Mouse (Mus musculus): ENCODE results near the gene BC025446. TPM values are rescaled to one million over a fixed set of nuclear protein-coding genes. Genes with fewer than 3 reads are reported as not detected.

BC025446 gene
- polyA plus RNA-seq, 1 experiment from 2014 or later = not detected

GRCm38 (mm10) chr15:75266626-75267025, 50.5 kb downstream of the BC025446 start:
- ATAC-seq (ENCODE audit: low read depth) = no peak
- 65% methylated on average over 1 of the region's 1 CpGs for WGBS
- H3K9ac ChIP-seq = no peak overlapping the region
- no peak overlapping the region for H3K4me2 ChIP-seq
- no peaks in the 10 kb centered on the region for H3K27me3 ChIP-seq
- H3K9me3 ChIP-seq = no peaks in the 10 kb centered on the region
- H3K36me3 ChIP-seq = no peaks in the 10 kb centered on the region
- no peak overlapping the region for H3K4me3 ChIP-seq
- H3K27ac ChIP-seq (replicated peaks) = no peak overlapping the region
- no peaks in the 10 kb centered on the region for H3K4me1 ChIP-seq (replicated peaks)

- no peaks in the 10 kb centered on the region for H3K36me3 ChIP-seq
- no peaks in the 10 kb centered on the region for H3K4me1 ChIP-seq (replicated peaks)
- ATAC-seq (ENCODE audit: low read depth) = no peak
- no peaks in the 10 kb centered on the region for H3K27me3 ChIP-seq
- no peak within 1 kb of the TSS for H3K27ac ChIP-seq (replicated peaks)
- H3K4me3 ChIP-seq = no peak within 1 kb of the TSS
- no peak within 1 kb of the TSS for H3K9ac ChIP-seq
- no peak within 1 kb of the TSS for H3K4me2 ChIP-seq
- no peaks in the 10 kb centered on the region for H3K9me3 ChIP-seq
Measured at GRCm38 (mm10) chr15:75268121-75268520, 51.9 kb downstream of the BC025446 start, which contains the start of gene Ly6f. TSS of gene Ly6f (plus strand) at chr15:75268421.

DNA sequence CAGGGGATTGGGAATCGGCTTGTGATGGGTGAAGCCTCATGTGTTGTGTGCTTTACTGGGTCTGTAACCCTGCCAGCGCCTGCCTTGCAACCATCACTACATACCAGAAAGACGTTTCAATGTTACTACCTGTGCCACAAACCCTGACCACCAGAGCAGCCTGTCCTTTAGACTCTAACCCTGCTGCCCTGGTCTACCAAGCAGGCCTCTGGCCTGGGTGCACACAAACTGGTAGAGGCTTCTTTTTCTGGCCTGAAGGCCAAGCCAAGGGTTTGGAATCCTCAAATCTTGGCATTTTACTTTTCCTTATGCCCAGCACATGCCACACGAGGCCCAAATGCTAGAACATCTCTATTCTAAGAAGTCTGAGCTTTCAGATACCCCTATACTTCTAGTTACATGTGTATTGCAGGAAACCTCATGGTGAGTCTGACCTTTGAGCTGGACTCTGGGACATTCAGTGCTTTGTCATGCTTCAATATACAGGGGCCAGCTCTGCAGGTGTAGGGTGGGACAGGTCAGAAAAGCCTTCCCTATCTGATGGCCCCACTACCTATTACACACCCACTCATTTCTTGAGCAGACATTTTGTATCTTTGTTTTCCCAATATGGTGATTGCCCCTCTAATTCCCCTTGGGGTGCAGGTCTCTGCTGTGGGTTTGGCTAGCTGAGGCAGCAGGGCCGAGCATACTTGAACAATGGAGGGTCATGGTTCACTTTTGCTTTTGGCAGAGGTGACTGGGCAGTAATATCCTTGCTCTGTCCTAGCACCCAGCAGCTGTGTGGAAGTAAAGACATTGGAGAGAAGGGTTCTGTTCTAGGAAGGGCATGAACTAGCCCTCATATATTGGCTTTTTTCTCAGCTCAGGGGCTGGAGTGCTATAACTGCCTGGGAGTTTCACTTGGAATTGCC, 53.0 kb downstream of the BC025446 start:
- Histone ChIP-seq H3K9me3 (no peaks in the 10 kb centered on the region), H3K4me3 (no peak overlapping the region), H3K36me3 (no peaks in the 10 kb centered on the region), H3K4me2 (no peak overlapping the region), H3K27ac (replicated peaks) (no peak overlapping the region), H3K9ac (no peak overlapping the region), H3K27me3 (no peaks in the 10 kb centered on the region), H3K4me1 (replicated peaks) (no peaks in the 10 kb centered on the region)
- no peak for ATAC-seq (ENCODE audit: low read depth)
- 80% methylated on average over 5 of the region's 5 CpGs for WGBS

GRCm38 (mm10) chr15:75270169-75270568, 54.0 kb downstream of the BC025446 start:
- H3K9ac ChIP-seq = no peak overlapping the region
- no peaks in the 10 kb centered on the region for H3K9me3 ChIP-seq

DNA sequence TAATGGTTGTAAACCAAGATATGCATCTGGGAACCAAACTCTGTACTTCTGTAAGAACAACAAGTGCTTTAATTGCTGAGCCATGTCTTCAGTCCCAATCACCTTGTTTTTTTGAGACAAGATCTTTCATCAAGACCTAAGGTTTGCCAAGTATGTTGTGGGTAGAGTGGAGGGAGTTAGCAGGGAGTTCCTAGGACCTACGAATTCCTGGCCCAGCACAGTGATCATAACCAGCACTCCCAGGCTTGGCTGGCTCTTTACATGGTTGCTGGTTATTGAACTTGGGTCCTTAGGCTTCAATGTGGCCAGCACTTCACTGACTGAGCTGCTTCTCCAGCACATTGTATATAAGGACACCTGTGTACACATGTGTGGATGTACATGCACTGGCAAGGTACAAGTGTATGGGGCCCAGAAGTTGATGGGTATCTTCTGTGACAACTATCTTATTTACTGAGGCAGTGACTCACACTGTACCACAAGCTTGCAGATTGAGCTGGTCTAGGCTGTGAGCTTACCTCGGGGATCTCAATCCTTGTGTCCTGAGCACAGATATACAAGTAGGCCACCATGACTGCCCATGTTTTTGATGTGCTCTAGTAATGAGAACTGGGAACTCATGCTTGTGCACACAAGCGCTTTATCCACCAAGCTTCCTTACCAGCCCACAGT, 54.7 kb downstream of the BC025446 start:
- Histone ChIP-seq H3K27ac (replicated peaks) (no peak overlapping the region), H3K36me3 (no peaks in the 10 kb centered on the region), H3K27me3 (no peaks in the 10 kb centered on the region), H3K9ac (no peak overlapping the region), H3K4me2 (no peak overlapping the region), H3K4me1 (replicated peaks) (no peaks in the 10 kb centered on the region), H3K4me3 (no peak overlapping the region), H3K9me3 (no peaks in the 10 kb centered on the region)
- no peak for ATAC-seq (ENCODE audit: low read depth)
- 75% methylated on average over 3 of the region's 3 CpGs for WGBS

More at GRCm38 (mm10) chr15:75270169-75270568, 54.0 kb downstream of the BC025446 start:
- Histone ChIP-seq H3K36me3 (no peaks in the 10 kb centered on the region), H3K4me1 (replicated peaks) (no peaks in the 10 kb centered on the region), H3K27me3 (no peaks in the 10 kb centered on the region), H3K4me2 (no peak overlapping the region), H3K4me3 (no peak overlapping the region), H3K27ac (replicated peaks) (no peak overlapping the region)
- no peak for ATAC-seq (ENCODE audit: low read depth)

GRCm38 (mm10) chr15:75271426-75271825, 55.2 kb downstream of the BC025446 start:
- Histone ChIP-seq H3K4me2 (no peak overlapping the region), H3K4me3 (no peak overlapping the region), H3K27me3 (no peaks in the 10 kb centered on the region), H3K27ac (replicated peaks) (no peak overlapping the region), H3K4me1 (replicated peaks) (no peaks in the 10 kb centered on the region), H3K9me3 (no peaks in the 10 kb centered on the region), H3K9ac (no peak overlapping the region), H3K36me3 (no peaks in the 10 kb centered on the region)
- ATAC-seq (ENCODE audit: low read depth) = no peak
- 81% methylated on average over 1 of the region's 1 CpGs for WGBS

GRCm38 (mm10) chr15:75271891-75272290, 55.7 kb downstream of the BC025446 start:
- Histone ChIP-seq H3K4me1 (replicated peaks) (no peaks in the 10 kb centered on the region), H3K4me3 (no peak overlapping the region), H3K27me3 (no peaks in the 10 kb centered on the region), H3K4me2 (no peak overlapping the region), H3K36me3 (no peaks in the 10 kb centered on the region), H3K9me3 (no peaks in the 10 kb centered on the region), H3K9ac (no peak overlapping the region), H3K27ac (replicated peaks) (no peak overlapping the region)
- ATAC-seq (ENCODE audit: low read depth) = no peak
- WGBS = 68% methylated on average over 3 of the region's 3 CpGs

Other genes starting within 250 kb of the BC025446 start
- not detected in 2 replicates for gene Ly6i, start 232.9 kb upstream of the BC025446 start, polyA plus RNA-seq (2015; fragmentation: Nextera tagmentation; extraction: Ambion mirVana)
- gene Ly6a, start 218.3 kb upstream of the BC025446 start, polyA plus RNA-seq (2015; fragmentation: Nextera tagmentation; extraction: Ambion mirVana) = 0.40 and 0.54 TPM in 2 replicates
- gene Ly6c1, start 167.5 kb upstream of the BC025446 start, polyA plus RNA-seq (2015; fragmentation: Nextera tagmentation; extraction: Ambion mirVana) = 2.6 and 3.3 TPM in 2 replicates
- 0.48 TPM in 1 of 2 replicates, not detected in the other for gene Ly6c2, start 104.4 kb upstream of the BC025446 start, polyA plus RNA-seq (2015; fragmentation: Nextera tagmentation; extraction: Ambion mirVana)
- gene Ly6g, start 61.1 kb upstream of the BC025446 start, polyA plus RNA-seq (2015; fragmentation: Nextera tagmentation; extraction: Ambion mirVana) = not detected in 2 replicates
- not detected in 2 replicates for gene Ly6f, start 52.0 kb downstream of the BC025446 start, polyA plus RNA-seq (2015; fragmentation: Nextera tagmentation; extraction: Ambion mirVana)

All from neural tube, embryonic 13.5 days (tissue).